Comparison of ENCODE assay signal across 11 mouse cellular contexts in the genomic region with DNA sequence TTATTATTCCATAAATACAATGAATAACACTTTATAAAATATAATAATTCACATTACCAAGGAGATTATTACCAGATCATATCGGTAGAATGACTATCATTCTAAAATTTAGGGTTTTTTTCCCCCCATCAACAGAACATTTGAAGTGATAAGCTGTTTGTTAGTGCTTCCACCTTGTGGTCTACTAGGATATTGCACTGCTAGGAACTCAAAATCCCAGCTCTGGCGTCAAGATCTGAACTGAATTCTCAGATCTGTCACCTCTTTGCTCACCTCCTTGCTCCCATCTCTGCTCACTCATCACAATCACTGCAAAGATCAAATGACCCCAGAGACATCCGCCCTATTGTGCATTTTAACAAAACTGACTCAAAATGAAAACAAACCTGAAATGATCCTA. TPM values are rescaled to one million over a fixed set of nuclear protein-coding genes. Genes with fewer than 3 reads are reported as not detected.
DNase-seq lines count a peak whose midpoint lies in the region; ATAC-seq and TF ChIP-seq lines count a peak whose summit lies in the region.
"Had no signal": no experiment of that assay in that cellular context is flagged by ENCODE, and none has a peak within 500 bp of the region (broad histone marks: within the 10 kb centered on the region; RNA-seq: fewer than 3 reads in every experiment).

No protein-coding gene starts in this region.

- H3K27ac ChIP-seq in lung, embryonic 14.5 days (ENCODE audit: low read depth), result no peak overlapping the region
- H3K27ac ChIP-seq in cortical plate, adult 2 months (ENCODE audit: insufficient read depth, low read length), result no peak overlapping the region

- TF ChIP-seq POLR2A in cortical plate, adult 2 months (IDR thresholded peaks at IDR 0.05; ENCODE audit: extremely low read depth, insufficient read depth, low read length), result no peak

- WGBS in lung, embryonic 14.5 days, result 10% methylated on average over 3 of the region's 3 CpGs

- no peaks in the 10 kb centered on the region for H3K4me1 ChIP-seq in lung, embryonic 14.5 days (ENCODE audit: insufficient read depth)
- no peaks in the 10 kb centered on the region for H3K4me1 ChIP-seq in cortical plate, adult 2 months (ENCODE audit: control insufficient read depth, insufficient read depth, low read length)

- peak; percentile 46 to 66 for DNase-seq in cerebellum, postnatal 10 days
- DNase-seq in cerebellum, adult 11 months, result no peak
- peak; percentile 79 for DNase-seq in lung, embryonic 14.5 days
- DNase-seq in lung, adult 18-20 months, result no peak
- no peak for DNase-seq in layer of hippocampus, adult 11-12 months (ENCODE audit: low spot score)
- DNase-seq in adrenal gland, adult 2 months, result no peak

- ATAC-seq in lung, embryonic 14.5 days (ENCODE audit: insufficient read depth), result no peak
- ATAC-seq in monocyte, adult 5-6 weeks (replicated peaks; ENCODE audit: insufficient number of reproducible peaks, low FRiP score, low TSS enrichment, poor library complexity, severe bottlenecking), result 0 out of 2 replicates have a peak, but pooled peaks have one; percentile 44

- TF ChIP-seq CTCF in lung, embryonic 14.5 days (IDR thresholded peaks at IDR 0.05; ENCODE audit: low read depth), result peak; percentile 79
- TF ChIP-seq CTCF in cortical plate, adult 2 months (IDR thresholded peaks at IDR 0.05; ENCODE audit: extremely low read depth, insufficient read depth, low read length), result peak; percentile 48; the same call in 1 of the 2 replicates

- H3K4me2 ChIP-seq in lung, embryonic 14.5 days, result no peak overlapping the region

- H3K9ac ChIP-seq in lung, embryonic 14.5 days, result no peak overlapping the region

- no peaks in the 10 kb centered on the region for H3K27me3 ChIP-seq in lung, embryonic 14.5 days (ENCODE audit: insufficient read depth, low read length)

- H3K9me3 ChIP-seq in lung, embryonic 14.5 days (ENCODE audit: low read depth, low read length), result no peaks in the 10 kb centered on the region

- H3K4me3 ChIP-seq in lung, embryonic 14.5 days (ENCODE audit: low read depth, low read length), result no peak overlapping the region
- no peak overlapping the region for H3K4me3 ChIP-seq in cortical plate, adult 2 months (ENCODE audit: insufficient read depth, low read length)

- H3K36me3 ChIP-seq in lung, embryonic 14.5 days (ENCODE audit: insufficient read depth), result peaks cover 56% of the 10 kb centered on the region

RNA-seq across cellular contexts. Expression of a gene that starts 18.1 kb away (rescaled TPM):
- polyA plus RNA-seq in lung, embryonic 14.5 days (2014; fragmentation: Nextera tagmentation; extraction: Ambion mirVana), result 36.2 and 37.0 TPM in 2 replicates
- 14.7 and 15.9 TPM in 2 replicates for polyA plus RNA-seq in cortical plate, adult 2 months (2012; rRNA removed)
- 1,089 to 1,183 TPM (median 1,123 TPM) in 3 replicates for total RNA-seq in monocyte, adult 5-6 weeks (2017)
- total RNA-seq in adrenal gland, adult 2 months (2021), result 10 to 100 TPM; 23.0 to 26.8 TPM
- 11.7 and 13.4 TPM in 2 replicates for polyA plus RNA-seq in adrenal gland, adult 2 months (2012; rRNA removed)

RNA-seq across cellular contexts. Expression of a gene that starts 30.1 kb away (rescaled TPM):
- not detected in 2 replicates for polyA plus RNA-seq in lung, embryonic 14.5 days (2014; fragmentation: Nextera tagmentation; extraction: Ambion mirVana)
- not detected in 2 replicates for polyA plus RNA-seq in cortical plate, adult 2 months (2012; rRNA removed)
- total RNA-seq in monocyte, adult 5-6 weeks (2017), result not detected in 3 replicates
- total RNA-seq in adrenal gland, adult 2 months (2021), result not detected
- polyA plus RNA-seq in adrenal gland, adult 2 months (2012; rRNA removed), result 0.19 TPM in 1 of 2 replicates, not detected in the other
- total RNA-seq: layer of hippocampus, postnatal 14 days had no signal
- polyA plus RNA-seq: C2C12; gonadal fat pad, adult 2 months had no signal

RNA-seq across cellular contexts. Expression of a gene that starts 37.9 kb away (rescaled TPM):
- 8.6 and 8.9 TPM in 2 replicates for polyA plus RNA-seq in lung, embryonic 14.5 days (2014; fragmentation: Nextera tagmentation; extraction: Ambion mirVana)
- 5.8 and 6.8 TPM in 2 replicates for polyA plus RNA-seq in cortical plate, adult 2 months (2012; rRNA removed)
- 0.76 to 1.5 TPM (median 0.78 TPM) in 3 replicates for total RNA-seq in monocyte, adult 5-6 weeks (2017)
- 10 to 100 TPM; 30.9 to 36.6 TPM for total RNA-seq in adrenal gland, adult 2 months (2021)
- 31.1 and 33.1 TPM in 2 replicates for polyA plus RNA-seq in adrenal gland, adult 2 months (2012; rRNA removed)

Comparison
In these comparisons a context has a peak if more than half of its experiments do, and no peak if none do; other contexts are left out.
1. DNase-seq: peak in cerebellum, postnatal 10 days (2 of 2) and lung, embryonic 14.5 days (single experiment); none in cerebellum, adult 11 months (single experiment), lung, adult 18-20 months (0 of 2), layer of hippocampus, adult 11-12 months (single experiment) and adrenal gland, adult 2 months (single experiment).